Mouse (Mus musculus) limb, embryonic 10.5 days (tissue): ENCODE data around the gene Btg2. TPM values are rescaled to one million over a fixed set of nuclear protein-coding genes. Genes with fewer than 3 reads are reported as not detected.
A peak's percentile ranks its signal among the peaks of the same experiment; 100 is the strongest.

Experiments
- DNase-seq: peaks from one replicate; pipeline ENCODE4 v3.0.0-alpha.2; 2017; ENCODE audit warnings: low spot score
- H3K27ac ChIP-seq: fragments of 300-500 bp; sonication (generic); 2 replicates; pipeline ENCODE4 v1.5.1; 2016; ENCODE audit warnings: mild to moderate bottlenecking
- H3K27me3 ChIP-seq: fragments of 300-500 bp; sonication (generic); 2 replicates; pipeline ENCODE4 v1.6.1; 2016; ENCODE audit warnings: low read depth, mild to moderate bottlenecking; ENCODE audit not compliant: poor library complexity, severe bottlenecking
- H3K36me3 ChIP-seq: fragments of 300-500 bp; sonication (generic); 2 replicates; pipeline ENCODE4 v1.6.1; 2016; ENCODE audit warnings: mild to moderate bottlenecking, moderate library complexity
- H3K4me1 ChIP-seq: fragments of 300-500 bp; sonication (generic); 2 replicates; pipeline ENCODE4 v1.6.1; 2016
- H3K4me3 ChIP-seq: fragments of 300-500 bp; sonication (generic); 2 replicates; pipeline ENCODE4 v1.5.1; 2016; ENCODE audit warnings: mild to moderate bottlenecking, moderate library complexity
- H3K9me3 ChIP-seq: fragments of 300-500 bp; sonication (generic); replicated peaks from 2 replicates; pipeline ENCODE4 v1.6.1; 2016; ENCODE audit warnings: mild to moderate bottlenecking
- WGBS: fragments of 180-500 bp; shearing (Covaris S2); methylation state at CpG from one replicate; pipeline ENCODE4 v1.1.7; 2016; 5-methylcytosine and 5-hydroxymethylcytosine counted together
- polyA plus RNA-seq: library from polyadenylated mRNA; unstranded; fragments of >200 nt; fragmentation: Nextera tagmentation; extraction: Ambion mirVana; gene quantifications from 2 replicates; pipeline ENCODE4 v1.2.1, GENCODE M21; 2016

Gene Btg2
- polyA plus RNA-seq, 1 experiment from 2014 or later = 17.7 TPM

GRCm38 (mm10) chr1:134105764-134106430, 27.0 kb upstream of the Btg2 start:
- no peaks in the 10 kb centered on the region for H3K36me3 ChIP-seq
- DNase-seq = no peak
- no peak overlapping the region for H3K27ac ChIP-seq
- whole genome bisulfite sequencing = 54% methylated on average over 3 of the region's 3 CpGs
- no peak overlapping the region for H3K4me3 ChIP-seq
- peaks cover 12% of the 10 kb centered on the region for H3K27me3 ChIP-seq
- no peaks in the 10 kb centered on the region for H3K9me3 ChIP-seq
- no peaks in the 10 kb centered on the region for H3K4me1 ChIP-seq

GRCm38 (mm10) chr1:134105043-134105763, 26.3 kb upstream of the Btg2 start:
- DNase-seq = no peak
- no peak overlapping the region for H3K4me3 ChIP-seq
- WGBS = 81% methylated on average over 11 of the region's 11 CpGs
- H3K9me3 ChIP-seq = no peaks in the 10 kb centered on the region
- peaks cover 12% of the 10 kb centered on the region for H3K27me3 ChIP-seq
- H3K27ac ChIP-seq = no peak overlapping the region
- H3K36me3 ChIP-seq = no peaks in the 10 kb centered on the region
- no peaks in the 10 kb centered on the region for H3K4me1 ChIP-seq

- no peak overlapping the region for H3K4me3 ChIP-seq
- H3K27me3 ChIP-seq = peaks cover 12% of the 10 kb centered on the region
- peaks cover 10% of the 10 kb centered on the region for H3K4me1 ChIP-seq
- no peaks in the 10 kb centered on the region for H3K36me3 ChIP-seq
- WGBS = 81% methylated on average over 5 of the region's 5 CpGs
- no peak for DNase-seq
- H3K9me3 ChIP-seq = no peaks in the 10 kb centered on the region
- 0 out of 2 replicates have a peak overlapping the region, but pooled peaks have one; percentile 20 for H3K27ac ChIP-seq
These were observed 24.9 kb upstream of the Btg2 start for GRCm38 (mm10) chr1:134103861-134104260.

DNA sequence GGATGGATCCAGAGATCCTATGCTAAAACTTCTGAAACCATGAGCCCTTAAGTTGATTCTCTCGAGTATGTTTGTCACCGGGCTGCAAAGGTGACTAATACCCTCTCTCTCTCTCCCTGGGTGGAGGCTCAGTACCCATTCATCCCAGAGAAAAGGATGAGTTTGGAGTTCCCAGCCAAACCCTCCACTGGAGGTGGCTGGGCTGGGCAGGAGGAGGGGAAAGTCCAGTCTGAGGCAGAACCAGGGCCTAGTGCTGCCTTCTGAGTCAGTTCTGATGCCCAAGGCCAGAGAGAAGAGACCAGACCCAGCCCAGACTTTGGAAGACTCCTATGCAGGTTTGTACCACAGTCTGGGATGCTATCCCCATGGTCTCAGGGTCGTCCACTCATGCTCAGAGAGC, 22.7 kb upstream of the Btg2 start:
- Histone ChIP-seq H3K4me3 (no peak overlapping the region), H3K27me3 (peaks cover 8% of the 10 kb centered on the region), H3K36me3 (no peaks in the 10 kb centered on the region), H3K4me1 (peaks cover 20% of the 10 kb centered on the region), H3K27ac (no peak overlapping the region), H3K9me3 (no peaks in the 10 kb centered on the region)
- no peak for DNase-seq
- WGBS = 64% methylated on average over 3 of the region's 3 CpGs

- WGBS = 78% methylated on average over 4 of the region's 4 CpGs
- peaks cover 20% of the 10 kb centered on the region for H3K4me1 ChIP-seq
- H3K36me3 ChIP-seq = no peaks in the 10 kb centered on the region
- peaks cover 9% of the 10 kb centered on the region for H3K27me3 ChIP-seq
- no peak overlapping the region for H3K4me3 ChIP-seq
- no peak overlapping the region for H3K27ac ChIP-seq
- no peak for DNase-seq
- no peaks in the 10 kb centered on the region for H3K9me3 ChIP-seq
These were observed 22.0 kb upstream of the Btg2 start for GRCm38 (mm10) chr1:134100928-134101327.

GRCm38 (mm10) chr1:134100401-134100800, 21.5 kb upstream of the Btg2 start:
- no peak for DNase-seq
- Histone ChIP-seq H3K4me3 (no peak overlapping the region), H3K4me1 (peaks cover 20% of the 10 kb centered on the region), H3K27ac (no peak overlapping the region), H3K36me3 (no peaks in the 10 kb centered on the region), H3K27me3 (peaks cover 12% of the 10 kb centered on the region), H3K9me3 (no peaks in the 10 kb centered on the region)
- WGBS = 81% methylated on average over 5 of the region's 5 CpGs

GRCm38 (mm10) chr1:134099516-134100235, 20.8 kb upstream of the Btg2 start:
- Histone ChIP-seq H3K27me3 (peaks cover 13% of the 10 kb centered on the region; the same call in 1 of the 2 replicates), H3K4me3 (peak overlapping the region; percentile 57), H3K27ac (peak overlapping the region; percentile 84), H3K4me1 (peaks cover 20% of the 10 kb centered on the region), H3K36me3 (no peaks in the 10 kb centered on the region), H3K9me3 (no peaks in the 10 kb centered on the region)
- WGBS = 33% methylated on average over 12 of the region's 12 CpGs
- no peak for DNase-seq

GRCm38 (mm10) chr1:134098726-134099515, 20.0 kb upstream of the Btg2 start:
- Histone ChIP-seq H3K27me3 (peaks cover 19% of the 10 kb centered on the region; the same call in 1 of the 2 replicates), H3K27ac (peak overlapping the region; percentile 84), H3K4me1 (peaks cover 23% of the 10 kb centered on the region), H3K9me3 (no peaks in the 10 kb centered on the region), H3K36me3 (no peaks in the 10 kb centered on the region), H3K4me3 (peak overlapping the region; percentile 57)
- DNase-seq = peak; percentile 67
- 8% methylated on average over 17 of the region's 17 CpGs for whole genome bisulfite sequencing

DNA sequence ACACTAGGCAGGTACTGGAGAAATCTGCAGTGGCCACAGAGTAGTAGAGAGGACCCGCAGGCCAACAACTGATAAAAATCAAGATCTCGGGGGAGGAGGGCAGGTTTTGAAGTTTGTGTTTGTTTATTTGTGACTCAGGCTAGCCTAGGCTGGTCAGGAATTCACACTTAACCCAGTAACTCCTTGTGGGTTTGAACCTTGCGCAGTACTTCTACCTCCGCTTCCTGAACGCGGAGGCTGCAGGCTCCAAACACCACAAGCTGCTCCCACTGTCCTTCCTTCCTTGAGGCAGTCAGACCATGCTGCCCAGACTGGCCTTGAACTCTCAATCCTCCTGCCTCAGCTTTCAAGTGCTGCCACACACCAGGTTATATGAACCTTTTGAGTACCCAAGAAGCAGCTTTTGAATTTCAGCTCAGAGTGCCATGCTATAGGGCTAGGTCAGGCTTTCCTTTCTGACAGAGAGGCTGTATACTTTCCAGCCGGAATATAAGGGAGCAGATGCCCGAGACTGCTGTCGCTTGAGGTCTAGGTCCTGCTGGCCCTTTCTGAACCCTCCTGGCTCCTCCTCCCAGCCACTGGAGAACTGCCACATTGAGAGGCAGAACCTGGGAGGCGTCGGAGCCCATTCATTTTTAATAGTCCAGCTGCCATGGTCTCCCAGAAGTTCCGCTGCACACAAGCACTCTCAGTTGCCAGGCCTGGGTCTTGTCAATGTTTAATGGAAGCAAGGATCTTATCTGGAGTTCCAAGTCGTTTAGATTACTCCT, 19.2 kb upstream of the Btg2 start:
- H3K4me3 ChIP-seq = peak overlapping the region; percentile 57
- no peak for DNase-seq
- H3K27ac ChIP-seq = peak overlapping the region; percentile 84
- H3K36me3 ChIP-seq = no peaks in the 10 kb centered on the region
- H3K9me3 ChIP-seq = no peaks in the 10 kb centered on the region
- 64% methylated on average over 13 of the region's 13 CpGs for WGBS
- H3K4me1 ChIP-seq = peaks cover 31% of the 10 kb centered on the region
- H3K27me3 ChIP-seq = peaks cover 20% of the 10 kb centered on the region; the same call in 1 of the 2 replicates

DNA sequence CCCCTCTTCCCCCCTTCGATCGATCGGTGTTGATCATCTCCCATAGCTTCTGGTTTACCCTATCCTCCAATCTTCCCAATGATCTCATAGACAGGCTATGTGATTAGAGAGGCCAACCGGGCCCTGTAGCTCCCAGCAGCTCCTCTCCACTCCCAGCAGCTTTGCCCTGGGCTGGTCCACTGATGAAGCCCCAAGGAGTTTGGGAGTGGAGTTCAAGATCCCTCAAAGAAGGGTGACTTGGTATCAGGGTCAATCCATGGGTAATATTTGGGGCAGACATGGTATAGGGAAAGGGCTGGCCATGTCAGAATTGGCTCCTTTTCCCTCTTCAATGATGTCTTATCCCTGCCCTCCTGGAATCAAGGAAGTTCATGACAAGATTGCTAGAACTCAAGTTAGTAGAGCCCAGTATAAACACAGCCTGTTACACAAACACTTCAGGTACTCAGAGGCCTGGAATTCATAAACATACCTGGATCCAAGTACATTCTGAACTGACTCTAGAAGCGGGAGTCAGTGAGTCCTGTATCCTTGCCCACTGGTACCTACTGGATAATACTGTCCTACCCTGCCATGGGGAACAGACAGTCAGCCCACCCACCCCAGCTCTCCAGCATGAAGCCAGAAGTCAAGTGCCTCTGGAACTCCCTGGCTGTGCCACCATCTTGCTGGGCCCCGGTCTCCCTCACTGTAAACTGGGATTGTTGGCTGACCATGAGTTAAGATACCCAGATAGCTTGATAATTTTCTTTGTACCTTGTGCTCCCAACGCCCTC, 18.3 kb upstream of the Btg2 start:
- H3K4me3 ChIP-seq = no peak overlapping the region
- DNase-seq = no peak
- H3K27ac ChIP-seq = no peak overlapping the region
- peaks cover 39% of the 10 kb centered on the region for H3K4me1 ChIP-seq
- peaks cover 20% of the 10 kb centered on the region; the same call in 1 of the 2 replicates for H3K27me3 ChIP-seq
- WGBS = 94% methylated on average over 7 of the region's 7 CpGs
- H3K9me3 ChIP-seq = no peaks in the 10 kb centered on the region
- H3K36me3 ChIP-seq = no peaks in the 10 kb centered on the region

- H3K27ac ChIP-seq = 0 out of 2 replicates have a peak overlapping the region, but pooled peaks have one; percentile 19
- no peak for DNase-seq
- peaks cover 43% of the 10 kb centered on the region for H3K4me1 ChIP-seq
- no peaks in the 10 kb centered on the region for H3K36me3 ChIP-seq
- H3K27me3 ChIP-seq = peaks cover 24% of the 10 kb centered on the region; the same call in 1 of the 2 replicates
- H3K9me3 ChIP-seq = no peaks in the 10 kb centered on the region
- WGBS = 81% methylated on average over 14 of the region's 14 CpGs
- H3K4me3 ChIP-seq = no peak overlapping the region
These were observed 17.5 kb upstream of the Btg2 start for GRCm38 (mm10) chr1:134096264-134096934.
